Mouse (Mus musculus) lung, adult 18-20 months (tissue): ENCODE measurements at regions not wholly inside any gene's neighbourhood (a gene's known extent, or its start where the extent isn't known, plus 50 kb on each side); places are given as distances from the start of the nearest gene placed in this dataset.

Experiments used
- DNase-seq, 2 experiments: peaks; one replicate each; pipeline ENCODE4 v3.0.0; 2022; ENCODE audit warnings: mixed read lengths in 2 of 2

DNA sequence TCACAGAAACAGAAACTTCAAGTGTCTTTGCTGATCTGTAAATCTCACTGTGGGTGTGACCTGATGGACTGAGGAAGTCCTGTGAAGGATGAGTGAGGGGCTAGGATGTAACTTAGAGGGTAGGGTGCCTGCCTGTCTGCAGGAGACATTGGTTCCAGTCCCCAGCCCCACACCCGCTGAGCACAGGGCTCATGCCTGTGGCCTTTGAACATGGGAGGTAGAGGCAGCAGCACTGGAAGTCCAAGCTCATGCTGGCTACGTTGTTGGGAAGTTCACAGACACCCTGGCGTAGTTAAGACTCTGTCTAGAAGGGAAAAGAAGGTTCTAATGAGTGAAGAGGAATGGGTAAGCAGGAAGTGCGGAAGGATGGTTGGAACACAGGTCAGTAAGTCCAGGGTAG, 59.7 kb upstream of the Tgm3 start:
- DNase-seq = no peak

DNA sequence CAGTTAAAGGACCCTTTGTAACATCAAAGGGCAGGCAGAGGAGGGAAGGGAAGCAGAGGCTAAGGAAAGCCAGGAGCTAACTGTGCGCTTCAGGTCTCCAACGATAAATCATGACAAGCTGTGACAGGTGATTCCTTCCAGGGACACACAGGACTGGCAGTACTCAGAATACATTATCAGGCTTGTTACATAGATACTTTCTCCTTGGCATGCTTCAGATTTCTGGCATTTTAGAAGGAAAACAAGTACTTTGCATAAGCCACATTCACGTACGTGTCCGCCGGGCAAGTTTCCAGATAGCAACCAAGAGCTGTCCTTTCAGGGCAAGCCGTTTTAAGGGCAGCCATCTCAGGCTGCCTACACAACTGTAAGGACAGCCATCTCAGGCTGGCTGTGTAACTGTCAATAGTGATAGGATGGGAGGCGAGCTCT, 56.9 kb upstream of the Tgm3 start:
- DNase-seq = no peak

DNA sequence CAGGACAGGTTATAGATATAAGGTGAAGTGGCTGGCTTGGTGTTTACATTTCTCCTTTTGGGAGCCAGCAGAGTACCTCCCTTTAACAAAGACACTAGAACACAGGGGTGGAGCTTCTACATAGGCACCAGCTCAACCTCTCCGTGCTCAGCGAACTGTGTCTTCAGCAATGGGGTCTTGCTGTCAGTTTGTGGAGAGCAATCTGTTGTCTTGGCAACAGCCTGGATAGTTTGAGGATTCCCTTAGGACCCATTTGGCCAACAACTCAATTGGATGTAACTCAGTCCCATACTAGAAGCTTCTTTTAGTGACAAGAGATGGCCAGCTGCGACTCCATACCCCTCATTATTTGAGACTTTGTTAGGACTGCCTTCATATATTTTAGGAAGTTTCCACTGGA, 54.0 kb upstream of the Tgm3 start:
- DNase-seq = no peak

DNA sequence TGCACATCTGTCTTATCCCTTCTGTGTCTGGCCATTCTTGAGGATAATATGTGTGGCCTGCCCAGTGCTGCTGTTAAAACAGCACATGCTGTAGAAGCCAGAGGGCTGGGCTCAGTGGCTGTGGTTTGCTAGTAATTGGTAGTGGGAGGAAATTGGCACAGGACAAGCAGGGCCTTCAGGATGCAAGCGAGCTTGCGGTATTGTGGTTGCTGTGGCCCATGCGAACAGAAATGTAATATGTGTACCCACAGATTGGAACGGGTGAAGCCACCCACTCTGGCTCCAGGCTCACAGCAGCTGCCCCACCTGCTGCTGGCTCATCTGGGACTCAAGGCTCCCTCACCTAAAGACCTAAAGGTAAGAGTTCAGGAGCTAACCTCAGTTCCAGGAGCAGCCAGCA, 51.8 kb upstream of the Tgm3 start:
- DNase-seq = no peak

DNA sequence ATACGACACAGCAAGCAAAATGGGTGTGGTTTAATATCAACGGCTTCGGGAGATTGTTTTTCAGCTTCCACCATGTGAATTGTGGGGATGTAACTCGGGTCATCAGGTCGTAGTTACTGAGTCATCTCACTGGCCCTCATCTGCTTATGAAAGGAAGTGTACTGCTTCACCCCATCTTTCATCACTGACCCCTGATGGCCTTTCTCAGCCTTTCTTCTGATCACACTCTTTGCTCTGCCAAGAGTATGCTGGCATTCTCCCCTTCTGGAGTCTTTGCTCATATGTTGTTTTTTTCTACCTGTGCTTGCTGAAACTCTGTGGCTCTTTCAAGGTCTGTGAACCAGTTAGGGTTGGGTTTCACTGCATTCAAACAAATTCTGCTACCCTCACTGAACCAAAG, 50.6 kb upstream of the Tgm3 start:
- no peak for DNase-seq
